Mouse (Mus musculus) cerebellum, adult 2 months (tissue): ENCODE data around the gene Wt1.

Experiments
- CTCF ChIP-seq: fragments of 200-500 bp; IDR thresholded peaks from 2 replicates; pipeline ENCODE4 v1.5.1; 2011; ENCODE audit warnings: low read depth, mild to moderate bottlenecking, control low read depth, low read length, moderate library complexity, borderline replicate concordance; ENCODE audit not compliant: insufficient read depth
- POLR2A ChIP-seq: fragments of 200-500 bp; IDR thresholded peaks from 2 replicates; pipeline ENCODE4 v1.6.1; 2011; ENCODE audit warnings: low read length, control low read depth, borderline replicate concordance; ENCODE audit not compliant: insufficient read depth

- TF ChIP-seq POLR2A (no peak), CTCF (no peak)
Observed at GRCm38 (mm10) chr2:105220738-105221303, 94.5 kb downstream of the Wt1 start.
